Mouse (Mus musculus): ENCODE results near the gene Uba5.

- no peak for TF ChIP-seq CTCF (IDR thresholded peaks at IDR 0.05; ENCODE audit: low read depth, low read length)
- no peak for TF ChIP-seq POLR2A (IDR thresholded peaks at IDR 0.05; ENCODE audit: extremely low read depth, insufficient read depth, low read length)
Observed at GRCm38 (mm10) chr9:104102301-104102700, 39.4 kb upstream of the Uba5 start.
